Mouse (Mus musculus): ENCODE results near the gene Apold1. TPM values are rescaled to one million over a fixed set of nuclear protein-coding genes. Genes with fewer than 3 reads are reported as not detected.

Apold1 gene
- total RNA-seq, 2 experiments from 2014 or later = 3.5 to 4.4 TPM

DNA sequence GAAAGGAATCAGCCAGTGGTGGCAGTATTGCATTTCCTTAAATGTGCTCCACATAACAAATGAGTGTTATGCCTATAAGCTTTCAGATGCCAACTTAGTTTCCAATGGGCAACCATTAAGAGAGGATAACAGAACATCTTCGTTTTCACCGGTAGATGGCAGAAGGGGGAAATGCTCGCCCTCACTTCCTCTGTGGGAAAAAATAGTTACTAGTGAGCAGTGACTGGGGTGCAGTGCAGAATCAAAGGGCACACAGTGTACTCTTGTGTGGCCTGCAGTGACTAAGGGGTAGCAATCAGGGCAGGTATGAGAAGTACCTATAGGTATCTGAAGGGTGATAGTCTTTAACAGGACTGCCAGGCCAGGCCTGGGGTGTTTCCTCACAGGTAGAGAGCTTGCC is 44.7 kb downstream of the Apold1 start:
- peak; percentile 25 to 52 for DNase-seq (ENCODE audit: low spot score in 2 of 2)

DNA sequence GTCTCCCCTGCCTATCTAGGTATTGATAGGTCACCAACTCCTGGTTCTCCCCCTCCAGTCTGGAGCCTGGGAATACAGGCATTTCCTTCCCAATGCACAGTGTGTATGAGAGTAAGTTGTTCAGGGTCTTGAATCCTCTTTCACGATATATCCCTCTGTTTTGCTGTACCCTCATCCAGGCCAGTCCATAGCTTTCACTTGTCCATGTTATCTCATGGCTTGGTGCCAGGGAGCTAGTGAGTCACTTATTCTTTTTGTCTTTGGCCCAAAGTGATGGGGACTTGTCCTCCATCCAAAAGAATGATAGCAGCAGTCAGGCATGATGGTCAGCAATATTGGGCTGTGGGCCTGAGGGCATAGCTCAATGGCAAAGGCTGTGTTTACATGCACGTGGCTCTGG is 45.2 kb downstream of the Apold1 start:
- DNase-seq (ENCODE audit: low spot score in 2 of 2) = no peak

DNA sequence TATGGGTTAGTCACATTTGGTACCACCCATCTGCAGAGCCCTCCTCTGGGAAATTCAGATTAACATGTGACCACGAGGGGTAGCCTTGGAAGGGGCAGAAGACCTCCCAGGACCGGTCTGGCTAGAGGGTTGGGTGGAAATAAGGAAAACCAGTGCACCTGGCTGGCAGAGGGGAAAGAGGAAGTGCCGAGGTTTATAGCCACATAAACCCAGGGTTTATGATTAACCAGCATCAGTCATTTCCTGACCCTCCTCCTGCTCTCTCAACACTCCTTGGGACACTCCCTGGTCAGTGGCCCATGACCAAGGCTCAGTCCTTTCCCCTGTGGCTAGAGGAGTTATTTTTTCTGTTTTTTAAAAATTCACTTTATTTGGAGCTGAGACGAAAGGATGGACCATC is 47.7 kb downstream of the Apold1 start:
- no peak for DNase-seq (ENCODE audit: low spot score in 2 of 2)

Other genes starting within 250 kb of the Apold1 start
- 1 to 10 TPM; 8.6 to 9.5 TPM for gene Dusp16, start 189.1 kb upstream of the Apold1 start, total RNA-seq (2021)
- gene Crebl2, start 151.6 kb upstream of the Apold1 start, total RNA-seq (2021) = 10 to 100 TPM; 19.4 to 19.5 TPM
- 10 to 100 TPM; 24.1 to 24.7 TPM for gene Gpr19, start 83.1 kb upstream of the Apold1 start, total RNA-seq (2021)
- 10 to 100 TPM; 55.5 to 57.1 TPM for gene Cdkn1b, start 61.3 kb upstream of the Apold1 start, total RNA-seq (2021)
- gene Ddx47, start 29.9 kb downstream of the Apold1 start, total RNA-seq (2021) = 10 to 100 TPM; 54.4 to 55.3 TPM
- under 1 TPM in 1 of 2 experiments, not detected in 1; 0.17 TPM for gene Gprc5a, start 83.9 kb downstream of the Apold1 start, total RNA-seq (2021)
- gene Gprc5d, start 136.6 kb downstream of the Apold1 start, total RNA-seq (2021) = not detected
- gene Fam234b, start 216.3 kb downstream of the Apold1 start, total RNA-seq (2021) = 100 to 1,000 TPM; 122 to 133 TPM
- 10 to 100 TPM; 54.1 to 62.0 TPM for gene Hebp1, start 216.3 kb downstream of the Apold1 start, total RNA-seq (2021)

Measured in layer of hippocampus, postnatal 14 days (tissue).